Comparison of ENCODE assay signal across 8 mouse cellular contexts in the genomic region with DNA sequence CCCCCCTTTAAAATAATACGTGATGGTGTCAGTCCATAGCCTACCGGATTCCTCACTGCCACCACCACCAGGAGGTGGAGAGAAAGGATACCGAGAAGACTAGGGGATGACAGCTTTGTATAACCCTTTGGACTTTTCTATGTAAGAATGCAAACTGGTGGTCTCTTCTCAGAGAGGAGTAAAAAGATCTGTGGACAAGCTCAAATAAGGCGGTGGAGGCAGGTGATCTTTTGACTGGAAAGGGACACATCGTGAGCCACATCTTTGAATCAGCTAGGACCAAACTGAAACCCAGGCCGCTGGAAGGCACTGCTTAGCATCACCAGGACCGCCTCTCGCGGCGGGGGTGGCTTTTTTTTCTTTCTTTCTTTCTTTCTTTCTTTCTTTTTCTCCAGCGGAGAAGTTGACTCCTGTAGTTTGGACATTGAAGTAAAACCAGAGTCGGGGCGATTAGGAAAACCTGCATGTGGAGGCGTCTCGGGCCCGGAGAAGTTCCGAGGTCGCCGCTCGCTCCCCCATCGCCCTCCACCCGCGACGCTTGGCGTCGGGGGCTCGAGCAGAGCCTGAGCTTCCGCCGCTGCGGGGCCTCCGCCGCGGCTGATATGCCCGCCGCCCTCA. TPM values are rescaled to one million over a fixed set of nuclear protein-coding genes. Genes with fewer than 3 reads are reported as not detected.
DNase-seq lines count a peak whose midpoint lies in the region; ATAC-seq lines count a peak whose summit lies in the region.

No protein-coding gene starts in this region.

- H3K4me1 ChIP-seq in hindbrain, embryonic 13.5 days (replicated peaks): peaks cover 23% of the 10 kb centered on the region
- H3K4me1 ChIP-seq in limb, embryonic 11.5 days (ENCODE audit: control insufficient read depth, insufficient read depth, low read length): peaks cover 3% of the 10 kb centered on the region; the same call in 1 of the 2 replicates
- H3K4me1 ChIP-seq in midbrain, embryonic 12.5 days: peaks cover 16% of the 10 kb centered on the region
- peaks cover 6% of the 10 kb centered on the region; the same call in 1 of the 2 replicates for H3K4me1 ChIP-seq in stomach, embryonic 14.5 days (ENCODE audit: control insufficient read depth, insufficient read depth, low read length)

- H3K4me2 ChIP-seq in hindbrain, embryonic 13.5 days: peak overlapping the region; percentile 72
- peak overlapping the region; percentile 67 for H3K4me2 ChIP-seq in limb, embryonic 11.5 days (ENCODE audit: low read depth, severe bottlenecking)
- peak overlapping the region; percentile 70 for H3K4me2 ChIP-seq in midbrain, embryonic 12.5 days (replicated peaks)
- peak overlapping the region; percentile 51 for H3K4me2 ChIP-seq in stomach, embryonic 14.5 days (replicated peaks; ENCODE audit: low read depth, low read length)

- DNase-seq in heart, adult 18-20 months: peak; percentile 18 to 55
- no peak for DNase-seq in heart, postnatal 25 days (ENCODE audit: low spot score)
- peak; percentile 53 for DNase-seq in adrenal gland, postnatal 14 days
- DNase-seq in limb, embryonic 11.5 days (ENCODE audit: low spot score): peak; percentile 63

- under 1% methylated on average over 28 of the region's 35 CpGs for WGBS in hindbrain, embryonic 13.5 days
- under 1% methylated on average over 35 of the region's 35 CpGs for WGBS in limb, embryonic 11.5 days
- WGBS in midbrain, embryonic 12.5 days: under 1% methylated on average over 35 of the region's 35 CpGs
- WGBS in stomach, embryonic 14.5 days: 0% methylated on average over 35 of the region's 35 CpGs

- intact Hi-C loops in heart, postnatal 25 days (cut with DNase I): loop anchor here (2.0 to 5.0 kb wide), 2 partner anchors 121 to 191 kb away; a partner anchor contains a TSS

- peak overlapping the region; percentile 94 for H3K9ac ChIP-seq in hindbrain, embryonic 13.5 days
- peak overlapping the region; percentile 92 for H3K9ac ChIP-seq in limb, embryonic 11.5 days (ENCODE audit: low read length)
- H3K9ac ChIP-seq in midbrain, embryonic 12.5 days (replicated peaks): peak overlapping the region; percentile 93
- peak overlapping the region; percentile 88 for H3K9ac ChIP-seq in stomach, embryonic 14.5 days (replicated peaks; ENCODE audit: low read depth, low read length)

- H3K27ac ChIP-seq in hindbrain, embryonic 13.5 days: peak overlapping the region; percentile 97
- H3K27ac ChIP-seq in limb, embryonic 11.5 days (replicated peaks; ENCODE audit: low read depth, low read length): peak overlapping the region; percentile 92
- peak overlapping the region; percentile 94 for H3K27ac ChIP-seq in midbrain, embryonic 12.5 days (replicated peaks)
- peak overlapping the region; percentile 95 for H3K27ac ChIP-seq in stomach, embryonic 14.5 days (ENCODE audit: low read length)

- no peaks in the 10 kb centered on the region for H3K36me3 ChIP-seq in hindbrain, embryonic 13.5 days
- H3K36me3 ChIP-seq in limb, embryonic 11.5 days (ENCODE audit: control insufficient read depth, insufficient read depth, low read length): no peaks in the 10 kb centered on the region
- H3K36me3 ChIP-seq in midbrain, embryonic 12.5 days: no peaks in the 10 kb centered on the region
- no peaks in the 10 kb centered on the region for H3K36me3 ChIP-seq in stomach, embryonic 14.5 days (ENCODE audit: control insufficient read depth, insufficient read depth, low read length)

- no peaks in the 10 kb centered on the region for H3K9me3 ChIP-seq in hindbrain, embryonic 13.5 days
- no peaks in the 10 kb centered on the region for H3K9me3 ChIP-seq in limb, embryonic 11.5 days (ENCODE audit: control insufficient read depth, low read length)
- no peaks in the 10 kb centered on the region for H3K9me3 ChIP-seq in midbrain, embryonic 12.5 days
- H3K9me3 ChIP-seq in stomach, embryonic 14.5 days (ENCODE audit: control insufficient read depth, low read depth, low read length): no peaks in the 10 kb centered on the region

- peaks cover 3% of the 10 kb centered on the region; the same call in 1 of the 2 replicates for H3K27me3 ChIP-seq in hindbrain, embryonic 13.5 days
- H3K27me3 ChIP-seq in limb, embryonic 11.5 days (ENCODE audit: control insufficient read depth, insufficient read depth, low read length): no peaks in the 10 kb centered on the region
- H3K27me3 ChIP-seq in midbrain, embryonic 12.5 days: no peaks in the 10 kb centered on the region
- no peaks in the 10 kb centered on the region for H3K27me3 ChIP-seq in stomach, embryonic 14.5 days (ENCODE audit: control insufficient read depth, insufficient read depth, low read length)

- peak overlapping the region; percentile 94 for H3K4me3 ChIP-seq in hindbrain, embryonic 13.5 days
- H3K4me3 ChIP-seq in limb, embryonic 11.5 days (ENCODE audit: low read depth, low read length): peak overlapping the region; percentile 94
- peak overlapping the region; percentile 97 for H3K4me3 ChIP-seq in midbrain, embryonic 12.5 days
- peak overlapping the region; percentile 87 for H3K4me3 ChIP-seq in stomach, embryonic 14.5 days (ENCODE audit: low read depth, low read length)

- ATAC-seq in erythroblast, adult 5-6 weeks (replicated peaks; ENCODE audit: low FRiP score, poor library complexity, severe bottlenecking): peak; percentile 61
- ATAC-seq in hindbrain, embryonic 13.5 days (ENCODE audit: low FRiP score): no peak
- ATAC-seq in limb, embryonic 11.5 days (ENCODE audit: insufficient number of reproducible peaks, low FRiP score, low TSS enrichment, low read depth): no peak
- no peak for ATAC-seq in midbrain, embryonic 12.5 days (ENCODE audit: low FRiP score, low read depth)
- no peak for ATAC-seq in stomach, embryonic 14.5 days (ENCODE audit: insufficient number of reproducible peaks, insufficient read depth, low FRiP score, low read depth)

RNA-seq across cellular contexts. Expression of a gene that starts 0.9 kb away (rescaled TPM):
- total RNA-seq in heart, adult 18-20 months (2021): 10 to 100 TPM; 90.6 to 93.3 TPM
- total RNA-seq in heart, postnatal 25 days (2021): 10 to 100 TPM; 78.0 to 84.2 TPM
- total RNA-seq in adrenal gland, postnatal 14 days (2021): 66.8 and 69.3 TPM in 2 replicates
- total RNA-seq in erythroblast, adult 5-6 weeks (2015; ENCODE audit: low replicate concordance): 18.0 and 21.3 TPM in 2 replicates
- total RNA-seq in erythroblast, adult 5-6 weeks (2017; ENCODE audit: low replicate concordance): 26.9 and 29.1 TPM in 2 replicates
- 34.6 and 37.7 TPM in 2 replicates for polyA plus RNA-seq in hindbrain, embryonic 13.5 days (2015; fragmentation: Nextera tagmentation; extraction: Ambion mirVana)
- 39.1 and 40.7 TPM in 2 replicates for polyA plus RNA-seq in limb, embryonic 11.5 days (2014; fragmentation: Nextera tagmentation; extraction: Ambion mirVana)
- 52.4 and 63.1 TPM in 2 replicates for polyA plus RNA-seq in midbrain, embryonic 12.5 days (2016; fragmentation: Nextera tagmentation; extraction: Ambion mirVana)
- 33.6 and 34.7 TPM in 2 replicates for polyA plus RNA-seq in stomach, embryonic 14.5 days (2014; fragmentation: Nextera tagmentation; extraction: Ambion mirVana)
